Mouse (Mus musculus): ENCODE data around the gene Pcsk4.

DNA sequence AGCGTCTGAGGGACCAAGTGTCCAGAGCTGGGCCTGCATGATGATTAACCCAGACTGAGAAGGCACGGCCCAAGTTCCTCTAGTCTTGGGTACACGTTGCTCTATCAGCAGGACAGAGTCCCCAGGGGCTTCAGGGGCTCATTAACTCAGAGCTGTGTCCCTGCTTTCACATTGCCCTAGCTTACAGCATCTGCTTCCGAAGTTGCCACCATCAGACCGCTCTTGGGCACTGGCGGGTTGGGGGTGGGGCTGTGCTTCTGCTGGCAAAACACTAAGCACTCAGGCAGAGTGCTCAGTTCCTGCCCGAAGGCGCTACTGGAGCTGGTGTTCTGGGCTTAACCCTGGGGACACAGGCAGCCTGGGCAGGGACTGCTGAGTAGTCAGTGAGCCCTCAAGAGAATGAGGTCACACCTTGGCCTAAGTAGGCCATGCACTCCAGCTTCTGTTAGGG is 47.4 kb downstream of the Pcsk4 start:
- TF ChIP-seq POLR2A (IDR thresholded peaks at IDR 0.05; ENCODE audit: low read depth, low read length) (no peak), CTCF (conservative IDR thresholded peaks at IDR 0.05; ENCODE audit: insufficient read depth, insufficient read length, low read depth, low read length) (no peak)
